Mouse (Mus musculus): ENCODE data around the gene Muc1. TPM values are rescaled to one million over a fixed set of nuclear protein-coding genes. Genes with fewer than 3 reads are reported as not detected.
"Not testable (repeated sequence)": the region's sequence is repeated elsewhere in the genome, so short reads cannot be mapped to it uniquely, and the experiment has no call there.

The Muc1 gene
- polyA plus RNA-seq, 1 experiment from 2014 or later = 0.56 TPM

DNA sequence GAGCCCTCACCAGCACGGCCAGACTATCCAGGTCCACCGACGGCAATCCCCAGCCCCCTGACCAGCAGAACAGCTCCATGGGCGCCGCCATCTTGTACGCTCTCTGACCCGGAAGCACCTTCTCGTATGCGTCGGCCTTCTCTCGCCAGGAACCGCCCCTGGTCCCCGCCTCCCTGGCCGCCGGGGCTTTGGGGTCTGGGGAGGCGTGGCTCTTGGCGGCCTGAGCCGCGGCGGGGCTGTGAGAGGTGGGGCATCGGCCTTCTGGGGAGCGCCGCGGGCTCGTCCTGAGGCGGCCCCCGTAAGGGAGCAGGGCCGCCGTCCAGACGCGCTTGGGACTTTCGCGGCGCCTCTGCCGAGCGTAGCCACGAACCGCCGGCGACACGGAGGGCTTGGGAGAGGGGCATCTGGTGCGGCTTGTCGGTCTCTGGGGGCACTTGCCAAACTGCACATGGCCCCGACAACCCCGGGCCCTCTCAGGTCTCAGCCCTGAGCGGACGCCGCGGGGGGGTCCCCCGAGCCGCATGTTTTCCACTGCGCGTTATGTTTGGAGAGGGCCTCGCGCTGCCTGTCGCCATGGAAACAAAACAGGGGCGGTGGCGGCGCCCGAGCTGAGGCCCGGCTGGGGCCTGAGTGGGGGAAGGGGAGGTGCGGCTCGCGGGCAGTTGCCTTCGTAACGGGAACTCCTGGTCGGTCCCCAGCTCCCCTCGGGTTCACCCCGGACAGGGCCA lies 14.9 kb upstream of the Muc1 start:
- Histone ChIP-seq H3K36me3 (peaks cover 21% of the 10 kb centered on the region), H3K9ac (replicated peaks) (peak overlapping the region; percentile 68), H3K4me2 (peak overlapping the region; percentile 85), H3K9me3 (replicated peaks) (no peaks in the 10 kb centered on the region), H3K27me3 (replicated peaks) (no peaks in the 10 kb centered on the region), H3K27ac (replicated peaks) (peak overlapping the region; percentile 99), H3K4me1 (peaks cover 48% of the 10 kb centered on the region), H3K4me3 (replicated peaks) (peak overlapping the region; percentile 79)
- WGBS = under 1% methylated on average over 69 of the region's 69 CpGs
- peak; percentile 91 for ATAC-seq (ENCODE audit: low FRiP score)

DNA sequence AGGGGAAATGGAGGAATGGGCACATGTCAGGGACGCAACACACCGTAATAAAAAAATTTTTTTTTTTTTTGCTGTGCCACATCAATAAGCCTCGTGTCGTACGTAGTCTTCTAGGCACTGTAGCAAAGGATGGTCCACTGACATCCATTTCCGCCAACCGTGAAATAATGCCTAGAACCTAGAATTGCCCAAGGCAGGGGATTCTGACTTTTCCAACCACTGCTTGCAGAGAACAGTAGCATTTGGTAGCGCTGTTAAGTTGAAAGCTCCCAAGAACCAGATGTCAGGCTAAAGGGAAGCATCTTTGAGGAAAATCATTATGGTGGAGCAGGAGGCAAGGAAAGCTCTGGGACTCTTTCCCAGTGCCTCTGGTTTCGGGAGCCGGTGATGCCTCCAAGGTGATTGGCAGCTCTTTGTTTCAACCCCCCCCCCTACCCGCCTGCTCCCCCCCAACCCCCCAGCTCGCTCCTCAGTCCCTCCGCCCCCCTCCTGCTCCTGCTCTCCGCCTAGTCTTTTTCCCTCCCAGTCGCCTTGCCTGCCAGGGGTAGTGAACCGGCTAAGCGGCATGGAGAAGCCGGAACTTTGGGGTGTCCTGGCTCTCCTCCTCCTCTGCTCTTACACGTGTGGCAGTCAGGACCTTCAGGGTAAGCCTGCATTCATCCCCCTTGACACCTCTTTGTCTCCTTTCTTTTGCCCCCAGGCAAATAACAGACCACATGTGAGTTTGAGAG lies 14.0 kb upstream of the Muc1 start, which contains the start of gene Thbs3:
Thbs3 (plus strand) TSS at position 500 of the 731 bp plus-strand sequence.
- Histone ChIP-seq H3K27ac (replicated peaks) (peak within 1 kb of the TSS; percentile 99), H3K27me3 (replicated peaks) (no peaks in the 10 kb centered on the region), H3K4me2 (peak within 1 kb of the TSS; percentile 85), H3K9ac (replicated peaks) (peak within 1 kb of the TSS; percentile 68), H3K4me3 (replicated peaks) (peak within 1 kb of the TSS; percentile 79), H3K9me3 (replicated peaks) (no peaks in the 10 kb centered on the region), H3K4me1 (peaks cover 48% of the 10 kb centered on the region), H3K36me3 (peaks cover 12% of the 10 kb centered on the region)
- no peak for ATAC-seq (ENCODE audit: low FRiP score)
- under 1% methylated on average over 19 of the region's 19 CpGs for WGBS

DNA sequence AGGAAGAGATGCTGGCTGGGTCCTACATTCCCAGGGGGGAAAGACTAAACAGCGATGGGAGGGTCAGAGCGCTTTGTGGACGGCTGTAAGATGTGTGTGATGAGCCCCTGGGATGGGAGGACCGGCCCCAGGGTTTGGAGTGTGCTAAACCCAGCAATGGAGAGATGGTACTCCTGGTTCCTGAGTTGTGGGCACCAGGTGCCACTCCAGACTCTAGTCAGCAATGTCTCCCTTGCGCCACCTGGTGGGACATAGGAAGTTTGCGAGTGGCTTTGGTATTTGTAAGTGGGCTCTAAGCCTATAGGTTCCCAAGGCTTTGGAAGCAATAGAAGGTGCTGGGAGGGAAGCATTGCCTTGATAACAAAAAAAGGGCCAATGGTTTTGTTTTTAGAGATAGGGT lies 13.0 kb upstream of the Muc1 start:
- peak; percentile 35 for ATAC-seq (ENCODE audit: low FRiP score)
- no peaks in the 10 kb centered on the region for H3K9me3 ChIP-seq (replicated peaks)
- peak overlapping the region; percentile 79 for H3K4me3 ChIP-seq (replicated peaks)
- peak overlapping the region; percentile 99 for H3K27ac ChIP-seq (replicated peaks)
- H3K4me1 ChIP-seq = peaks cover 45% of the 10 kb centered on the region
- under 1% methylated on average over 6 of the region's 6 CpGs for WGBS
- H3K27me3 ChIP-seq (replicated peaks) = no peaks in the 10 kb centered on the region
- peak overlapping the region; percentile 85 for H3K4me2 ChIP-seq
- H3K9ac ChIP-seq (replicated peaks) = peak overlapping the region; percentile 68
- H3K36me3 ChIP-seq = peaks cover 3% of the 10 kb centered on the region; the same call in 1 of the 2 replicates

DNA sequence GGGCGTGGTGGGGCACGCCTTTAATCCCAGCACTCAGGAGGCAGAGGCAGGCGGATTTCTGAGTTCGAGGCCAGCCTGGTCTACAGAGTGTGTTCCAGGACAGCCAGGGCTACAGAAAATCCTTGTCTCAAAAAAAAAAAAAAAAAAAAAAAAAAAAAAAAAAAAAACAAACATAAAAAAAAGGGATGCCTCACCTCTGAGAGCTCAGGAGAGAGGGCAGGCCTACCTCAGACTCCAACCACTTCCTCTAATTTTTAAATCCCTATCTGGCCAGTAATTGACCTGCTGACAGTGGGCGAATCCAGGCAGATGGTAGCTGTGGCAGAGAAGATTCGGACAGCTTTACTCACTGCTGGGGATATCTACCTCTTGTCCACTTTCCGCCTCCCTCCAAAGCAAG lies 12.4 kb upstream of the Muc1 start:
- not testable (repeated sequence) for H3K4me3 ChIP-seq (replicated peaks); H3K9ac ChIP-seq (replicated peaks); H3K27me3 ChIP-seq (replicated peaks); ATAC-seq (ENCODE audit: low FRiP score); H3K36me3 ChIP-seq; H3K9me3 ChIP-seq (replicated peaks)
- H3K4me2 ChIP-seq = peak overlapping the region; percentile 85; the same call in 1 of the 2 replicates
- peak overlapping the region; percentile 99 for H3K27ac ChIP-seq (replicated peaks)
- peaks cover 46% of the 10 kb centered on the region for H3K4me1 ChIP-seq
- 71% methylated on average over 7 of the region's 7 CpGs for WGBS

DNA sequence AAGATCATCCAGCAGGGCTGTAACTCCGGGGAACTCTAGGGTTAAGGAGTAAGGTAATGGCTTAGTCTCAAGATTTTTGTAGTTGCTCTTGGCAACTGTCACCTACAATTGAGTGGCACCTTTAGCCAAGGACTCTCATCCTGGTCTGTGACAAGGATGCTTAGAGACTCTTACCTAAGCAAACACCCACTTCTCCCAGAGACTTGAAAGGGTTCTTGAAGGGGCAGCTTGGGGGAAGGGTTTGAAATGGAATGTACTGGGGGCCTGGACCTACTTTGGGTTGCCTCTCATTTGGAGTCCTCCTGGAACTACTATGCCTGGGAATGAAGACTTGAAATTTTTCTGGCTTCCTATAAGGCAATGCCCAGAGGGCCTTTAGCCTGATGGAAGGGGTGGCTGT lies 10.6 kb upstream of the Muc1 start:
- ATAC-seq (ENCODE audit: low FRiP score) = no peak
- Histone ChIP-seq H3K9ac (replicated peaks) (no peak overlapping the region), H3K4me3 (replicated peaks) (no peak overlapping the region), H3K4me1 (peaks cover 27% of the 10 kb centered on the region), H3K36me3 (no peaks in the 10 kb centered on the region), H3K4me2 (no peak overlapping the region), H3K9me3 (replicated peaks) (no peaks in the 10 kb centered on the region), H3K27me3 (replicated peaks) (no peaks in the 10 kb centered on the region), H3K27ac (replicated peaks) (no peak overlapping the region)
- 77% methylated on average over 1 of the region's 1 CpGs for WGBS

DNA sequence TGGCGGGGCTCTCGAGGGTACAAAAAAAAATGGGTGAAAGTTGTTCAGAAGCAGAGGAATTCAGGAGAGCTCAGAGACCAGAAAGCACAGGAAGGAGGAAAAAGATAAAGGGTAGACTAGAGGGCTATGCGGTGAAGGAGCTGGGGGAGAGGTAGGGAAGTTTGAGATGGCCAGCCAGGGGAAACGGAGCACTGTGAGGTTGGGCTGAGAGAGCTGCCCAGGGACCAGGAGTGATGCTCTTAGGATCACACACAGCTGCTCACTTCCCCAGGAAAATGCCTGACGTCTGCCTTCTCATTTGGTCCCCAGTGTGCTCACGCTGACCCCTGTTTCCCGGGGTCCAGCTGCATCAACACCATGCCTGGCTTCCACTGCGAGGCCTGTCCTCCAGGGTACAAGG lies 9.3 kb upstream of the Muc1 start:
- Histone ChIP-seq H3K4me1 (peaks cover 33% of the 10 kb centered on the region), H3K27me3 (replicated peaks) (no peaks in the 10 kb centered on the region), H3K9ac (replicated peaks) (no peak overlapping the region; the same call in 1 of the 2 replicates), H3K4me3 (replicated peaks) (no peak overlapping the region), H3K27ac (replicated peaks) (no peak overlapping the region), H3K9me3 (replicated peaks) (no peaks in the 10 kb centered on the region), H3K36me3 (no peaks in the 10 kb centered on the region), H3K4me2 (no peak overlapping the region)
- WGBS = 39% methylated on average over 8 of the region's 8 CpGs
- ATAC-seq (ENCODE audit: low FRiP score) = no peak

DNA sequence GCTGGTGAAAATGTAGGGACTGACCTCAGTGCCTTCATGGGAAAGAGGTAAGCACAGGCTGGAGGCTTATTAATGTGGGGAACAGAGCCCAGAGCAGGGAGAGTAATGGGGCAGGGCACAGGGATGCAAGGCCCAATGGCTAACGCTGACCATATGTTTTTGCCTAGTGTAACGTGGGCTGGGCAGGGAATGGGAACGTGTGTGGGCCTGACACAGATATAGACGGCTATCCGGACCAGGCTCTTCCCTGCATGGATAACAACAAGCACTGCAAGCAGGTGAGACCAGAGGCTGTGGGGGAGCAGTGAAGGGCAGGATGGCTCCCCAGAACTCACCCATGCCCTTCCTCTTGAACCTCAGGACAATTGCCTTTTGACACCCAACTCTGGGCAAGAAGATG lies 7.7 kb upstream of the Muc1 start:
- no peak for ATAC-seq (ENCODE audit: low FRiP score)
- Histone ChIP-seq H3K9ac (replicated peaks) (no peak overlapping the region), H3K27ac (replicated peaks) (0 out of 2 replicates have a peak overlapping the region, but pooled peaks have one; percentile 18), H3K27me3 (replicated peaks) (no peaks in the 10 kb centered on the region), H3K4me1 (peaks cover 30% of the 10 kb centered on the region), H3K9me3 (replicated peaks) (no peaks in the 10 kb centered on the region), H3K36me3 (no peaks in the 10 kb centered on the region), H3K4me2 (no peak overlapping the region), H3K4me3 (replicated peaks) (no peak overlapping the region)
- WGBS = 77% methylated on average over 5 of the region's 5 CpGs

DNA sequence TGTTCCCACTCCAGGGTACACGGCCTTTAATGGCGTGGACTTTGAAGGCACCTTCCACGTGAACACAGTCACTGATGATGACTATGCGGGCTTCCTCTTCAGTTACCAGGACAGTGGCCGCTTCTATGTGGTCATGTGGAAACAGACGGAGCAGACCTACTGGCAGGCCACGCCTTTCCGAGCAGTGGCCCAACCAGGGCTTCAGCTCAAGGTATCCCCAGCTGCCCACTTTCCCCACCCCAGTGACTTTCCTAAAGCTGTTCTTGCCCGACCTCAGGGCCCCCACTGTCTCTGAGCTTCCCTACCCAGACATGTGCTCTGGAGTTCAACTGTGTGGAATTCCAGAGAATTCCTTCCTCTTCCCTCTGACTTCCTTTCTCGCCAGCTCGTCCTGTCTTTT lies 4.1 kb upstream of the Muc1 start:
- no peaks in the 10 kb centered on the region for H3K9me3 ChIP-seq (replicated peaks)
- no peak for ATAC-seq (ENCODE audit: low FRiP score)
- H3K4me3 ChIP-seq (replicated peaks) = peak overlapping the region; percentile 41
- WGBS = 45% methylated on average over 11 of the region's 11 CpGs
- peaks cover 54% of the 10 kb centered on the region for H3K4me1 ChIP-seq
- peak overlapping the region; percentile 67 for H3K4me2 ChIP-seq
- H3K9ac ChIP-seq (replicated peaks) = peak overlapping the region; percentile 48
- no peaks in the 10 kb centered on the region for H3K36me3 ChIP-seq
- H3K27ac ChIP-seq (replicated peaks) = peak overlapping the region; percentile 80
- H3K27me3 ChIP-seq (replicated peaks) = no peaks in the 10 kb centered on the region

DNA sequence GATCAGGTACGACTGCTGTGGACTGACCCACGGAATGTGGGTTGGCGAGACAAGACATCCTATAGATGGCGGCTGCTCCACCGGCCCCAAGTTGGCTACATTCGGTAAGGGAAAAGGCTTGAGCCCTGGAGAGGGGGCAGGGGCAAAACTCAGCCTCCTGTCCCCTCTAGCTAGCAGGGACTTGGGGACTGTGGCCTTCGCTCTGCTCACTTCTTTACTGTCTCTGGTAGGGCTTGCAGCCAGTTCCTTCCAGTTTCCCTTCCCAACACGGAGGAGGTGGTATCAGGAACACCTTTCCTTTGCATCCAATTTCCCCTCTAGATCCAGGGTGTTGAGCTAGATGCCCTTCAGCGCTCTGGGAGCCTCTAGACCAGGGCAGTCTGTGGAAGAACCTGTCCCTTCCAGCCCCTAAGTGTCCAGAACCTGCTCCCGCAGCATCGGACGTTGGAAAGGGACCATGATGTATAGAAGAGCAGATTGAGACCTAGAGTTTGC lies 3.5 kb upstream of the Muc1 start:
- Histone ChIP-seq H3K4me2 (peak overlapping the region; percentile 67), H3K9ac (replicated peaks) (peak overlapping the region; percentile 48), H3K36me3 (no peaks in the 10 kb centered on the region), H3K4me1 (peaks cover 54% of the 10 kb centered on the region), H3K27me3 (replicated peaks) (no peaks in the 10 kb centered on the region), H3K27ac (replicated peaks) (peak overlapping the region; percentile 80), H3K9me3 (replicated peaks) (no peaks in the 10 kb centered on the region), H3K4me3 (replicated peaks) (peak overlapping the region; percentile 41)
- WGBS = 20% methylated on average over 12 of the region's 12 CpGs
- ATAC-seq (ENCODE audit: low FRiP score) = no peak

DNA sequence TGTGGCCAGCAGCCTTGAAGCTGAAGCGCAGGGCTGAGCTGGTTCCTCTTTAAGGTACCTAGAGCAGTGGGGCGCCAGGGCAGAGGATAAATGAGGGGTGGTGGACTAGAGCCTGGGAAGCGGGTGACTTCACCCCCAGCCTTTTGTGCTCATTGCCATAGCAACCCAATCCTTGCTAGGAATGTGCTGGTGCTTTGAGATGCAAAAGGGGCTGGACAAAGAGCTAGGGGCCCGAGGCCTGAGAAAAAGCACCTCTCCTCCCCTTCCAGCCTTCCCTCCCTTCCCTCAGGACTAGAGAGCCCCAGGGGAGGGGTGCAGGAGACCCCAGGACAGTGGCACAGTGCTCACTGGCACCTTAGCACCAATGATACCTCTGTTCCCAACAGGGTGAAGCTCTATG lies 2.9 kb upstream of the Muc1 start:
- H3K9ac ChIP-seq (replicated peaks) = peak overlapping the region; percentile 48
- no peaks in the 10 kb centered on the region for H3K9me3 ChIP-seq (replicated peaks)
- peak overlapping the region; percentile 67 for H3K4me2 ChIP-seq
- ATAC-seq (ENCODE audit: low FRiP score) = peak; percentile 42
- WGBS = 9% methylated on average over 4 of the region's 4 CpGs
- H3K36me3 ChIP-seq = no peaks in the 10 kb centered on the region
- no peaks in the 10 kb centered on the region for H3K27me3 ChIP-seq (replicated peaks)
- peaks cover 54% of the 10 kb centered on the region for H3K4me1 ChIP-seq
- peak overlapping the region; percentile 80 for H3K27ac ChIP-seq (replicated peaks)
- H3K4me3 ChIP-seq (replicated peaks) = peak overlapping the region; percentile 41

DNA sequence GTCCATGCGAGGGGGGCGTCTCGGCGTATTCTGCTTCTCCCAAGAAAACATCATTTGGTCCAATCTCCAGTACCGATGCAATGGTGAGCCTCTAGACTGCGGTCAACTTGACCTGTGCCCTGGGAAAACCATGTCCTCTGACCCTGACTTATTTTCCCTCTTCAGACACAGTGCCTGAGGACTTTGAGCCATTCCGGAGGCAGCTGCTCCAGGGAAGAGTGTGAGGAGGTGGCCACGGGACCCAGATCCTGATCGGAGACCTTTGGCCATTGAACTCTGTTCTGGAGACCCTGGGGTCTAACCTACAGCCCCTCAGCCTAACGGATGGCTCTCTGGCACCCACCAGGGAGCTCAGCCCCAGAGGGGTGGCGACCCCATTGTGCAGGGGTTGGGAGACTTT lies 2.5 kb upstream of the Muc1 start:
- H3K36me3 ChIP-seq = no peaks in the 10 kb centered on the region
- H3K4me2 ChIP-seq = peak overlapping the region; percentile 67
- ATAC-seq (ENCODE audit: low FRiP score) = no peak
- peak overlapping the region; percentile 80 for H3K27ac ChIP-seq (replicated peaks)
- H3K4me3 ChIP-seq (replicated peaks) = peak overlapping the region; percentile 41
- H3K9ac ChIP-seq (replicated peaks) = peak overlapping the region; percentile 48
- WGBS = 9% methylated on average over 11 of the region's 11 CpGs
- H3K4me1 ChIP-seq = peaks cover 50% of the 10 kb centered on the region
- H3K27me3 ChIP-seq (replicated peaks) = no peaks in the 10 kb centered on the region
- no peaks in the 10 kb centered on the region for H3K9me3 ChIP-seq (replicated peaks)
